Mouse (Mus musculus) myocyte (in vitro differentiated cells): ENCODE measurements at regions not wholly inside any gene's neighbourhood (a gene's known extent, or its start where the extent isn't known, plus 50 kb on each side); places are given as distances from the start of the nearest gene placed in this dataset.

ENCODE experiments used
- H3K27me3 ChIP-seq: one replicate; pipeline ENCODE4 v1.6.1; 2011; ENCODE audit not compliant: control insufficient read depth, insufficient read depth, insufficient read length
- H3K36me3 ChIP-seq: one replicate; pipeline ENCODE4 v1.6.1; 2011; ENCODE audit not compliant: control insufficient read depth, insufficient read depth
- H3K4me2 ChIP-seq: one replicate; pipeline ENCODE4 v1.6.1; 2011; ENCODE audit warnings: low read depth, control low read depth
- H3K4me3 ChIP-seq: one replicate; pipeline ENCODE4 v1.5.1; 2011; ENCODE audit warnings: mild to moderate bottlenecking, control low read depth, moderate library complexity
- H3K79me2 ChIP-seq: one replicate; pipeline ENCODE4 v1.6.1; 2011; ENCODE audit not compliant: control insufficient read depth, insufficient read depth
- H3ac ChIP-seq: one replicate; pipeline ENCODE4 v1.6.1; 2011; ENCODE audit not compliant: control insufficient read depth, insufficient read length
- CEBPB ChIP-seq: IDR thresholded peaks from 2 replicates; pipeline ENCODE4 v1.6.1; 2011; ENCODE audit warnings: mild to moderate bottlenecking, moderate library complexity; ENCODE audit not compliant: poor library complexity, insufficient read depth, severe bottlenecking
- E2F4 ChIP-seq: IDR thresholded peaks from one replicate; pipeline ENCODE4 v1.6.1; 2011; ENCODE audit warnings: mild to moderate bottlenecking, control low read depth, moderate library complexity; ENCODE audit not compliant: insufficient read depth
- MAX ChIP-seq: IDR thresholded peaks from one replicate; pipeline ENCODE4 v1.6.1; 2011; ENCODE audit warnings: low read depth, mild to moderate bottlenecking, control low read depth
- MYOD1 ChIP-seq, 3 experiments: IDR thresholded peaks; one replicate each; pipeline ENCODE4 v1.6.1; 2011; ENCODE audit warnings: control low read depth in 2 of 3, low read depth in 2 of 3, mild to moderate bottlenecking in 2 of 3, moderate library complexity in 1 of 3; ENCODE audit not compliant: insufficient read length in 2 of 3, control insufficient read depth in 1 of 3
- MYOG ChIP-seq, 3 experiments: IDR thresholded peaks; one replicate each; pipeline ENCODE4 v1.6.1; 2011; ENCODE audit warnings: control low read depth in 2 of 3, low read depth in 2 of 3, mild to moderate bottlenecking in 2 of 3; ENCODE audit not compliant: insufficient read length in 2 of 3, control insufficient read depth in 1 of 3, insufficient read depth in 1 of 3
- POLR2A ChIP-seq: IDR thresholded peaks from one replicate; pipeline ENCODE4 v1.6.1; 2011; ENCODE audit warnings: low read depth, mild to moderate bottlenecking, control low read depth, moderate library complexity; ENCODE audit not compliant: insufficient read length
- POLR2AphosphoS2 ChIP-seq: IDR thresholded peaks from one replicate; pipeline ENCODE4 v1.6.1; 2011; ENCODE audit warnings: low read depth, control low read depth; ENCODE audit not compliant: insufficient read length
- REST ChIP-seq: IDR thresholded peaks from one replicate; pipeline ENCODE4 v1.6.1; 2011; ENCODE audit warnings: mild to moderate bottlenecking, control low read depth, moderate library complexity; ENCODE audit not compliant: insufficient read depth, insufficient read length
- SRF ChIP-seq: IDR thresholded peaks from one replicate; pipeline ENCODE4 v1.6.1; 2011; ENCODE audit warnings: low read depth; ENCODE audit not compliant: control insufficient read depth, insufficient read length
- TCF12 ChIP-seq: IDR thresholded peaks from one replicate; pipeline ENCODE4 v1.6.1; 2011; ENCODE audit warnings: mild to moderate bottlenecking, control low read depth; ENCODE audit not compliant: poor library complexity, insufficient read depth, severe bottlenecking
- TCF3 ChIP-seq: IDR thresholded peaks from one replicate; pipeline ENCODE4 v1.6.1; 2011; ENCODE audit warnings: low read depth, control low read depth; ENCODE audit not compliant: insufficient read length
- USF1 ChIP-seq: IDR thresholded peaks from one replicate; pipeline ENCODE4 v1.6.1; 2011; ENCODE audit warnings: low read depth, mild to moderate bottlenecking, control low read depth, moderate library complexity

- H3K4me3 ChIP-seq: no peak overlapping the region
- H3K79me2 ChIP-seq: no peaks in the 10 kb centered on the region
- TF ChIP-seq MAX (no peak), REST (no peak), SRF (no peak), MYOD1 (IDR thresholded peaks at IDR 0.05; ENCODE audit: control insufficient read depth in 1 of 3, insufficient read length in 2 of 3, low read depth in 2 of 3) (no peak), TCF3 (no peak), USF1 (no peak), CEBPB (no peak), MYOG (IDR thresholded peaks at IDR 0.05; ENCODE audit: control insufficient read depth in 1 of 3, insufficient read depth in 1 of 3, insufficient read length in 2 of 3, low read depth in 2 of 3) (no peak), TCF12 (no peak), POLR2AphosphoS2 (no peak), POLR2A (no peak), E2F4 (no peak)
- no peaks in the 10 kb centered on the region for H3K27me3 ChIP-seq
- no peak overlapping the region for H3ac ChIP-seq
- H3K4me2 ChIP-seq: no peak overlapping the region
- H3K36me3 ChIP-seq: no peaks in the 10 kb centered on the region
Measured at GRCm38 (mm10) chr12:79925704-79926588, 186.9 kb downstream of the Zfp36l1 start.

- Histone ChIP-seq H3K79me2 (no peaks in the 10 kb centered on the region), H3K4me2 (no peak overlapping the region), H3K4me3 (no peak overlapping the region), H3K36me3 (no peaks in the 10 kb centered on the region), H3ac (no peak overlapping the region), H3K27me3 (no peaks in the 10 kb centered on the region)
- no peak for TF ChIP-seq MYOD1 (IDR thresholded peaks at IDR 0.05; ENCODE audit: control insufficient read depth in 1 of 3, insufficient read length in 2 of 3, low read depth in 2 of 3)
Measured at GRCm38 (mm10) chr12:79924921-79925703, 187.7 kb downstream of the Zfp36l1 start.

GRCm38 (mm10) chr12:79923811-79924210 lies 189.0 kb downstream of the Zfp36l1 start:
- H3K79me2 ChIP-seq: no peaks in the 10 kb centered on the region
- TF ChIP-seq POLR2A: no peak
- no peak overlapping the region for H3K4me2 ChIP-seq
- H3ac ChIP-seq: no peak overlapping the region
- no peaks in the 10 kb centered on the region for H3K27me3 ChIP-seq
- H3K36me3 ChIP-seq: no peaks in the 10 kb centered on the region
- no peak overlapping the region for H3K4me3 ChIP-seq

GRCm38 (mm10) chr12:79921786-79922185 lies 191.0 kb downstream of the Zfp36l1 start:
- Histone ChIP-seq H3K4me2 (no peak overlapping the region), H3K4me3 (no peak overlapping the region), H3K36me3 (no peaks in the 10 kb centered on the region), H3K27me3 (no peaks in the 10 kb centered on the region), H3ac (no peak overlapping the region), H3K79me2 (no peaks in the 10 kb centered on the region)
- TF ChIP-seq SRF (no peak), USF1 (no peak), REST (no peak), MYOG (IDR thresholded peaks at IDR 0.05; ENCODE audit: control insufficient read depth in 1 of 3, insufficient read depth in 1 of 3, insufficient read length in 2 of 3, low read depth in 2 of 3) (no peak), CEBPB (no peak), TCF3 (no peak), MYOD1 (IDR thresholded peaks at IDR 0.05; ENCODE audit: control insufficient read depth in 1 of 3, insufficient read length in 2 of 3, low read depth in 2 of 3) (no peak), MAX (no peak), TCF12 (no peak), POLR2AphosphoS2 (no peak), POLR2A (no peak), E2F4 (no peak)

GRCm38 (mm10) chr12:79918983-79919382 lies 193.8 kb downstream of the Zfp36l1 start:
- H3ac ChIP-seq: no peak overlapping the region
- no peak overlapping the region for H3K4me2 ChIP-seq
- H3K27me3 ChIP-seq: no peaks in the 10 kb centered on the region
- no peaks in the 10 kb centered on the region for H3K79me2 ChIP-seq
- no peaks in the 10 kb centered on the region for H3K36me3 ChIP-seq
- H3K4me3 ChIP-seq: no peak overlapping the region
- TF ChIP-seq USF1: no peak
- no peak for TF ChIP-seq SRF
- TF ChIP-seq MYOD1 (IDR thresholded peaks at IDR 0.05; ENCODE audit: control insufficient read depth in 1 of 3, insufficient read length in 2 of 3, low read depth in 2 of 3): no peak
- TF ChIP-seq POLR2A: no peak
- TF ChIP-seq CEBPB: no peak
- no peak for TF ChIP-seq TCF3
- no peak for TF ChIP-seq MAX
- no peak for TF ChIP-seq MYOG (IDR thresholded peaks at IDR 0.05; ENCODE audit: control insufficient read depth in 1 of 3, insufficient read depth in 1 of 3, insufficient read length in 2 of 3, low read depth in 2 of 3)
- TF ChIP-seq POLR2AphosphoS2: no peak
- no peak for TF ChIP-seq REST
